Mouse (Mus musculus) midbrain, embryonic 11.5 days (tissue): ENCODE data around the gene Ccdc60. TPM values are rescaled to one million over a fixed set of nuclear protein-coding genes. Genes with fewer than 3 reads are reported as not detected.
A peak's percentile ranks its signal among the peaks of the same experiment; 100 is the strongest.

ENCODE experiments used
- ATAC-seq: fragments of 200-750 bp; cut with Nextera tagmentation; 2 replicates; pipeline ENCODE4 v1.8.0; 2017; ENCODE audit warnings: moderate TSS enrichment, moderate library complexity; ENCODE audit not compliant: low FRiP score
- DNase-seq: peaks from one replicate; pipeline ENCODE4 v3.0.0; 2015; ENCODE audit warnings: low spot score; ENCODE audit errors: missing footprints
- H3K27ac ChIP-seq: fragments of 300-500 bp; sonication (generic); 2 replicates; pipeline ENCODE4 v1.5.1; 2014; ENCODE audit warnings: low read depth, low read length
- H3K27me3 ChIP-seq: fragments of 300-500 bp; sonication (generic); 2 replicates; pipeline ENCODE4 v1.6.1; 2014; ENCODE audit warnings: mild to moderate bottlenecking, low read length, moderate library complexity, mixed read lengths; ENCODE audit not compliant: control insufficient read depth, insufficient read depth
- H3K36me3 ChIP-seq: fragments of 300-500 bp; sonication (generic); 2 replicates; pipeline ENCODE4 v1.6.1; 2014; ENCODE audit warnings: mild to moderate bottlenecking, low read length, moderate library complexity, mixed read lengths; ENCODE audit not compliant: control insufficient read depth, insufficient read depth
- H3K4me1 ChIP-seq: fragments of 300-500 bp; sonication (generic); 2 replicates; pipeline ENCODE4 v1.6.1; 2014; ENCODE audit warnings: low read length; ENCODE audit not compliant: control insufficient read depth, insufficient read depth
- H3K4me2 ChIP-seq: fragments of 300-500 bp; sonication (generic); 2 replicates; pipeline ENCODE4 v1.6.1; 2014; ENCODE audit warnings: mild to moderate bottlenecking, moderate library complexity
- H3K4me3 ChIP-seq: fragments of 300-500 bp; sonication (generic); 2 replicates; pipeline ENCODE4 v1.5.1; 2014; ENCODE audit warnings: low read depth, low read length
- H3K9ac ChIP-seq: fragments of 300-500 bp; sonication (generic); 2 replicates; pipeline ENCODE4 v1.6.1; 2014; ENCODE audit warnings: low read length
- H3K9me3 ChIP-seq: fragments of 300-500 bp; sonication (generic); 2 replicates; pipeline ENCODE4 v1.6.1; 2016; ENCODE audit warnings: low read length; ENCODE audit not compliant: control insufficient read depth
- whole genome bisulfite sequencing: fragments of 180-500 bp; shearing (Covaris S2); extraction: QIAGEN DNeasy Blood & Tissue Kit; methylation state at CpG from one replicate; pipeline ENCODE4 v1.1.7; 2014; 5-methylcytosine and 5-hydroxymethylcytosine counted together
- polyA plus RNA-seq: library from polyadenylated mRNA; unstranded; fragments of >200 nt; fragmentation: Nextera tagmentation; extraction: Ambion mirVana; gene quantifications from 2 replicates; pipeline ENCODE4 v1.2.1, GENCODE M21; 2014

The Ccdc60 gene
- polyA plus RNA-seq, 1 experiment from 2014 or later: 1.9 TPM

GRCm38 (mm10) chr5:116260356-116260755 lies 28.4 kb downstream of the Ccdc60 start:
- Histone ChIP-seq H3K36me3 (no peaks in the 10 kb centered on the region), H3K9ac (no peak overlapping the region), H3K4me2 (no peak overlapping the region), H3K27ac (no peak overlapping the region), H3K9me3 (no peaks in the 10 kb centered on the region), H3K4me1 (no peaks in the 10 kb centered on the region), H3K27me3 (no peaks in the 10 kb centered on the region), H3K4me3 (no peak overlapping the region)
- 87% methylated on average over 5 of the region's 5 CpGs for WGBS
- no peak for ATAC-seq
- no peak for DNase-seq

- no peaks in the 10 kb centered on the region for H3K36me3 ChIP-seq
- H3K9ac ChIP-seq: no peak overlapping the region
- no peaks in the 10 kb centered on the region for H3K27me3 ChIP-seq
- H3K9me3 ChIP-seq: no peaks in the 10 kb centered on the region
- no peaks in the 10 kb centered on the region for H3K4me1 ChIP-seq
- no peak overlapping the region for H3K4me2 ChIP-seq
- WGBS: 73% methylated on average over 8 of the region's 8 CpGs
- no peak overlapping the region for H3K4me3 ChIP-seq
- peak; percentile 57 for DNase-seq
- no peak for ATAC-seq
- H3K27ac ChIP-seq: no peak overlapping the region
These were observed 30.4 kb downstream of the Ccdc60 start for GRCm38 (mm10) chr5:116258321-116258860.

- Histone ChIP-seq H3K27me3 (no peaks in the 10 kb centered on the region), H3K36me3 (no peaks in the 10 kb centered on the region), H3K27ac (no peak overlapping the region), H3K4me1 (no peaks in the 10 kb centered on the region), H3K9me3 (no peaks in the 10 kb centered on the region), H3K9ac (no peak overlapping the region), H3K4me2 (no peak overlapping the region), H3K4me3 (no peak overlapping the region)
- 90% methylated on average over 4 of the region's 4 CpGs for WGBS
- ATAC-seq: no peak
- DNase-seq: peak; percentile 75
These were observed 34.9 kb downstream of the Ccdc60 start for GRCm38 (mm10) chr5:116253914-116254313.

- DNase-seq (peak; percentile 62), ATAC-seq (no peak)
- 87% methylated on average over 6 of the region's 6 CpGs for WGBS
- Histone ChIP-seq H3K27ac (no peak overlapping the region), H3K9me3 (no peaks in the 10 kb centered on the region), H3K36me3 (no peaks in the 10 kb centered on the region), H3K4me2 (no peak overlapping the region), H3K27me3 (no peaks in the 10 kb centered on the region), H3K4me1 (no peaks in the 10 kb centered on the region), H3K4me3 (no peak overlapping the region), H3K9ac (no peak overlapping the region)
These were observed 36.6 kb downstream of the Ccdc60 start for GRCm38 (mm10) chr5:116252186-116252585.

- H3K27me3 ChIP-seq: no peaks in the 10 kb centered on the region
- no peaks in the 10 kb centered on the region for H3K9me3 ChIP-seq
- WGBS: 83% methylated on average over 7 of the region's 7 CpGs
- H3K4me3 ChIP-seq: no peak overlapping the region
- DNase-seq: peak; percentile 69
- no peaks in the 10 kb centered on the region for H3K36me3 ChIP-seq
- H3K4me1 ChIP-seq: no peaks in the 10 kb centered on the region
- H3K4me2 ChIP-seq: no peak overlapping the region
- no peak overlapping the region for H3K9ac ChIP-seq
- ATAC-seq: no peak
- H3K27ac ChIP-seq: no peak overlapping the region
These were observed 42.1 kb downstream of the Ccdc60 start for GRCm38 (mm10) chr5:116246642-116247041.

- 88% methylated on average over 3 of the region's 3 CpGs for WGBS
- no peaks in the 10 kb centered on the region for H3K9me3 ChIP-seq
- no peak overlapping the region for H3K4me3 ChIP-seq
- DNase-seq (no peak), ATAC-seq (no peak)
- H3K4me2 ChIP-seq: no peak overlapping the region
- no peak overlapping the region for H3K27ac ChIP-seq
- no peak overlapping the region for H3K9ac ChIP-seq
- H3K27me3 ChIP-seq: no peaks in the 10 kb centered on the region
- no peaks in the 10 kb centered on the region for H3K4me1 ChIP-seq
- H3K36me3 ChIP-seq: no peaks in the 10 kb centered on the region
These were observed 44.3 kb downstream of the Ccdc60 start for GRCm38 (mm10) chr5:116244476-116244875.

DNA sequence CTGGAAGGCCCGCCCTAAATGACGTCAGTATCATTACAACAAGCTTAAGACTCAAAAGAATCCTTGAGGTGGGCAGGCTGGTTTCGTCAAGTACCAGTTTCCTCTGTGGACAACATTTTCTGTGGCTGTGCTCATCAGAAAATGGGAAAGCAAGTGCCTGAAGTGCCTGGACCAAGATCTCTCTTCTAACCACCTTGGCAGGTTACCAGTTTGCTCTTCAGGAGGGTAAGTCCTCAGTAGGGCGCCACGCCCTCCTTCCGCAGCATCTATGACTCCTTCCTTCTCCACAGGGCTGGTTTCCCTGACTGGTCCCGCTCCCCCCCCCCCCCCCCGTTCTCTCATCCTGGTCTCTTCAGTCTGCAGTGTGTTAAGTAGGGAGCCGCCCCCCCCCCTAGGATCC lies 45.2 kb downstream of the Ccdc60 start:
- no peak overlapping the region for H3K4me2 ChIP-seq
- DNase-seq (no peak), ATAC-seq (no peak)
- no peak overlapping the region for H3K9ac ChIP-seq
- no peak overlapping the region for H3K27ac ChIP-seq
- 85% methylated on average over 8 of the region's 9 CpGs for WGBS
- H3K27me3 ChIP-seq: no peaks in the 10 kb centered on the region
- no peak overlapping the region for H3K4me3 ChIP-seq
- no peaks in the 10 kb centered on the region for H3K36me3 ChIP-seq
- no peaks in the 10 kb centered on the region for H3K9me3 ChIP-seq
- no peaks in the 10 kb centered on the region for H3K4me1 ChIP-seq

DNA sequence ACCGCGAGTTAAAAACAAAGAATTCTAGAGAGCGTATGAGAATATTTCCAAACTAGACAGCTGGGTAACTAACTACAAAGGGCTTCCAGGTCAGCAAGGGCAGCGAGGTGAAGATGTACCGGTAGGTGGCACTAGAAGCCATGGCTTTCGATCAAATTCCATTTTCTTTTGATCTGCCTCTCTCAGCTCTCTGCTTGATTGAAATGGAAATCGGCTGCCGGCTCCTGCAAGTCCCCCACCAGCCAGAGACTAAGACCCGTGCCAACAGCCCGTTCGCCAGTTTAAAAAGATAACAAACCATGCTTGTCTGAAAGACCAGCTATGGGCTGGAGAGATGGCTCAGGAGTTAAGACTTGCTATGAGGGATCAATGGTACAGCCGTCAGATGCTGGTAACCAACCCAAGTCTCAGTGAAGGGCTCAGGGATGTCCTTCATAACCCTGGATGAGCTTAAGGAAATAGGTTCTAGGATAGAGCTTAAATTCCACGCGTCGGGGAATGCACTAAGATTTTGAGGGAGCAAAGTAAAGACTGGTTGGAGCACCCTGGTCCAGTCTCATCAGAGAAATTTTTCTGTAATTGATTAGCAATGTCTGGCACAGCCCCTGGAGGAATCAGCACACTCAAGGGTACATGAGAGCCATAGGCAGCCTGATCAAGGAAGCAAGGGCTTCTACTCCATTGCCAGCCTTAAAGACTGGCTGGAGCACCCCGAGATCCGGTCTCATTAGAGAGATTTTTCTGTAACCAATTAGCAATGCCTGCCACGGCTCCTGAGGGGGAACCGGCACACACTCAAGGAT lies 56.7 kb downstream of the Ccdc60 start:
- H3K4me3 ChIP-seq: peak overlapping the region; percentile 19; the same call in 1 of the 2 replicates
- H3K27me3 ChIP-seq: no peaks in the 10 kb centered on the region

GRCm38 (mm10) chr5:116228414-116228813 lies 60.4 kb downstream of the Ccdc60 start:
- H3K4me1 ChIP-seq: peaks cover 6% of the 10 kb centered on the region; the same call in 1 of the 2 replicates
- no peak overlapping the region for H3K9ac ChIP-seq
- no peaks in the 10 kb centered on the region for H3K36me3 ChIP-seq
- no peaks in the 10 kb centered on the region for H3K9me3 ChIP-seq
- no peak overlapping the region for H3K27ac ChIP-seq
- no peak overlapping the region for H3K4me3 ChIP-seq
- ATAC-seq (no peak), DNase-seq (no peak)
- H3K27me3 ChIP-seq: no peaks in the 10 kb centered on the region
- H3K4me2 ChIP-seq: no peak overlapping the region
- 86% methylated on average over 6 of the region's 6 CpGs for WGBS

More for the DNA sequence above, 56.7 kb downstream of the Ccdc60 start:
- H3K9me3 ChIP-seq: no peaks in the 10 kb centered on the region
- no peak overlapping the region for H3K27ac ChIP-seq
- whole genome bisulfite sequencing: 18% methylated on average over 19 of the region's 19 CpGs
- H3K36me3 ChIP-seq: no peaks in the 10 kb centered on the region
- peaks cover 6% of the 10 kb centered on the region; the same call in 1 of the 2 replicates for H3K4me1 ChIP-seq
- H3K9ac ChIP-seq: peak overlapping the region; percentile 40
- DNase-seq (peak; percentile 98), ATAC-seq (peak; percentile 67; the same call in 1 of the 2 replicates)
- H3K4me2 ChIP-seq: peak overlapping the region; percentile 48
